Mouse (Mus musculus): ENCODE results near the gene Rtn4r. TPM values are rescaled to one million over a fixed set of nuclear protein-coding genes. Genes with fewer than 3 reads are reported as not detected.

The Rtn4r gene
- polyA plus RNA-seq, 1 experiment from 2014 or later = 0.68 TPM

DNA sequence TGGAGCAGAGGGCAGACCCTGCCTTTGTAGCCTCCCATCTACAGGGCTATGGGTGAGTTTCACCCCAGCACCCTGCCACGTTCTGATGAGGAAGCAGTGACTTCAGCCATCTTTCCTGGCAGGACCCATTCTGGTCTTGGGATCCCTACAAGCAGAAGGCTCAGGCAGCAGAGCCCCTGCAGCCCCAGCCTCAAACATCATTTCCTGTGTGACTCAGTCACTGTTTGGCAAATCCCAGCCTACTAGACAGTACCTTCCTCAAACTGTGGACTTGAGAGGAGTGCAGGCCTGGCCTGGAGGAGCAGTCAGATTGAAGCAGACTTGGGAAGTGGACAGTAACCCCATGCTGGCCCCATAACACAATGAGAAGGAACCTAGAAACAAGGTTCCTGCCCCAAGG, 33.7 kb downstream of the Rtn4r start:
- H3K27ac ChIP-seq = no peak overlapping the region
- no peaks in the 10 kb centered on the region for H3K36me3 ChIP-seq
- 35% methylated on average over 1 of the region's 1 CpGs for WGBS (ENCODE audit: insufficient replicate concordance)
- H3K9me3 ChIP-seq (replicated peaks) = no peaks in the 10 kb centered on the region
- ATAC-seq = no peak
- peaks cover 46% of the 10 kb centered on the region for H3K4me1 ChIP-seq
- H3K27me3 ChIP-seq (replicated peaks) = peaks cover 5% of the 10 kb centered on the region; the same call in 1 of the 2 replicates
- H3K4me3 ChIP-seq = no peak overlapping the region
- no peak overlapping the region for H3K9ac ChIP-seq
- no peak overlapping the region for H3K4me2 ChIP-seq

DNA sequence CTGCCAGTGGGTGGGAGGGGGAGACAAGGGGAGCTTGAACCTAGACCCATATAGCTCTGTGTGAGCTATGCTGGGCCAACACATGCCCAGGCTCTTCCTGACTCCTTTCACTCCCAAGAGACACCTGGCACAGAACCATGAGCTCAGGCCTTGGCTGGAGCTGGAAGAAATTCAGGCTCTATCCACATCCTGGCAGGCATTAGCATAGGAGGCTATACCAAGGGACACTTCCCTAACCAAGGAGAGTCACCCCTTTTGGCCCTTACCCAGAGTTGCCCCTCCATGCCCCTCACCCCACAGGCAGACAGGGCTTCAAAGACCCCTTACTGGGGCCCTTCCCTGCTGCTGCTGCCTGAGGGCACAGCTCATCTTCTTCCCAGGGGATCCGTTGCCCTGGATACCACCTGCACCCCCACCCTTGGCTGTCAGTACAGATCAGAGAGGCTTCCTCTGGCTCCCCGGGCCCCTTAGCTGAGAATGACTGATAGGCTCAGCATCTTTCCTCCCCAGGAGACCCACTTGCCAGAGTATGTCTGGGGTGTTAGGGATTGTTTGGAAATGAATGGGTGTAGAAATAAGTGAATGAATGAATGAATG, 37.3 kb downstream of the Rtn4r start:
- Histone ChIP-seq H3K27ac (no peak overlapping the region), H3K4me1 (peaks cover 21% of the 10 kb centered on the region), H3K9me3 (replicated peaks) (no peaks in the 10 kb centered on the region), H3K36me3 (no peaks in the 10 kb centered on the region), H3K9ac (no peak overlapping the region), H3K4me3 (no peak overlapping the region), H3K27me3 (replicated peaks) (peaks cover 5% of the 10 kb centered on the region; the same call in 1 of the 2 replicates), H3K4me2 (no peak overlapping the region)
- ATAC-seq = no peak
- WGBS (ENCODE audit: insufficient replicate concordance) = 38% methylated on average over 2 of the region's 2 CpGs

- ATAC-seq = no peak
- no peaks in the 10 kb centered on the region for H3K36me3 ChIP-seq
- H3K27me3 ChIP-seq (replicated peaks) = no peaks in the 10 kb centered on the region; the same call in 1 of the 2 replicates
- H3K27ac ChIP-seq = no peak overlapping the region
- no peak overlapping the region for H3K4me2 ChIP-seq
- 63% methylated on average over 6 of the region's 6 CpGs for WGBS (ENCODE audit: insufficient replicate concordance)
- H3K9me3 ChIP-seq (replicated peaks) = no peaks in the 10 kb centered on the region
- no peak overlapping the region for H3K4me3 ChIP-seq
- H3K9ac ChIP-seq = no peak overlapping the region
- peaks cover 7% of the 10 kb centered on the region; the same call in 1 of the 2 replicates for H3K4me1 ChIP-seq
These were observed 39.3 kb downstream of the Rtn4r start for GRCm38 (mm10) chr16:18166613-18167190.

DNA sequence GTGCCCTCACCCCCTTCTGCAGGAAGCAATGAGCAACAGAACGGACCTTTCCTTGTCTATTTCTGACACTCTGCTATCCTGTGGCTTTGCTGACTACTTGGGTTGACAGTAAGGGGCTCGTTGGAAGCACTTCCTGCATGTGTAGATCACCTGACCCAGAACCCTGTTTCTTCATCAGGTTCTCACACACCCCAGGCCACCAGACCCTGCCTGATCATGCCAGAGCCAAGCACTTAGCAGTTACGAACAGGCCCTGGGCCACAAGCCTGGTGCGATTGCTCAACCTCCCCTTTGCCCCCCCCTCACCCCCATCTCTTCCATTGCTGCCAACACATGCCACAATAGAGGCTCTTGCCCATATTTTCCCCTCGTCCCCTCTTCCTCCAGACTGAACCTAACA, 41.7 kb downstream of the Rtn4r start:
- no peak overlapping the region for H3K4me2 ChIP-seq
- H3K36me3 ChIP-seq = no peaks in the 10 kb centered on the region
- no peaks in the 10 kb centered on the region for H3K27me3 ChIP-seq (replicated peaks)
- WGBS (ENCODE audit: insufficient replicate concordance) = 32% methylated on average over 5 of the region's 5 CpGs
- H3K4me1 ChIP-seq = no peaks in the 10 kb centered on the region
- H3K4me3 ChIP-seq = no peak overlapping the region
- H3K27ac ChIP-seq = no peak overlapping the region
- no peak for ATAC-seq
- H3K9me3 ChIP-seq (replicated peaks) = no peaks in the 10 kb centered on the region
- H3K9ac ChIP-seq = no peak overlapping the region

DNA sequence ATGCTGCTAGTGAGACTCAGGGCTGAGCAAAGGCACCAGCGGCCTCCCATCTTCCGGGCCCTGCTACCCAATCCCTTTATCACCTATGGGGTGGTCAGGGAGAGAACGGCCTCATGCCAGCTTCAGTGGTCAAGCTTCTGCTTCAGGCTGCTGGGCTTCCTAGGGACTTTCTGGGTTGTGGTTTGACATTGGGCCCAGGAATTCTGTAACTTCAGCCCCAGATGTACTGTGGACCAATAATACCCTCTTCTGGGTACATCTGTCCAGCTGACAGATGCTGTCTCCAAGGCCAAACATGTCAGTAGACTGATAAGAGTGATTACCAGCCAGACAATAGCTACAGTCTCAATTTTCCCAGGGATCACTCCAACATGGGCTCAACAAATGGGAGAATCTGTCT, 42.3 kb downstream of the Rtn4r start:
- Histone ChIP-seq H3K36me3 (no peaks in the 10 kb centered on the region), H3K4me3 (no peak overlapping the region), H3K9ac (no peak overlapping the region), H3K9me3 (replicated peaks) (no peaks in the 10 kb centered on the region), H3K4me1 (no peaks in the 10 kb centered on the region), H3K4me2 (no peak overlapping the region), H3K27ac (no peak overlapping the region), H3K27me3 (replicated peaks) (no peaks in the 10 kb centered on the region)
- no peak for ATAC-seq
- WGBS (ENCODE audit: insufficient replicate concordance) = 72% methylated on average over 3 of the region's 3 CpGs

GRCm38 (mm10) chr16:18172266-18172855, 44.9 kb downstream of the Rtn4r start:
- no peak overlapping the region for H3K9ac ChIP-seq
- no peak overlapping the region for H3K4me2 ChIP-seq
- no peaks in the 10 kb centered on the region for H3K27me3 ChIP-seq (replicated peaks)
- no peaks in the 10 kb centered on the region for H3K36me3 ChIP-seq
- no peak overlapping the region for H3K4me3 ChIP-seq
- WGBS (ENCODE audit: insufficient replicate concordance) = 5% methylated on average over 7 of the region's 7 CpGs
- no peaks in the 10 kb centered on the region for H3K9me3 ChIP-seq (replicated peaks)
- no peak; the same call in 1 of the 2 replicates for ATAC-seq
- H3K27ac ChIP-seq = no peak overlapping the region
- peaks cover 12% of the 10 kb centered on the region; the same call in 1 of the 2 replicates for H3K4me1 ChIP-seq

GRCm38 (mm10) chr16:18173231-18173630, 45.8 kb downstream of the Rtn4r start:
- Histone ChIP-seq H3K4me2 (no peak overlapping the region), H3K4me3 (no peak overlapping the region), H3K36me3 (no peaks in the 10 kb centered on the region), H3K9me3 (replicated peaks) (no peaks in the 10 kb centered on the region), H3K4me1 (peaks cover 12% of the 10 kb centered on the region; the same call in 1 of the 2 replicates), H3K27ac (no peak overlapping the region), H3K9ac (no peak overlapping the region), H3K27me3 (replicated peaks) (no peaks in the 10 kb centered on the region)
- 75% methylated on average over 9 of the region's 9 CpGs for WGBS (ENCODE audit: insufficient replicate concordance)
- no peak for ATAC-seq

DNA sequence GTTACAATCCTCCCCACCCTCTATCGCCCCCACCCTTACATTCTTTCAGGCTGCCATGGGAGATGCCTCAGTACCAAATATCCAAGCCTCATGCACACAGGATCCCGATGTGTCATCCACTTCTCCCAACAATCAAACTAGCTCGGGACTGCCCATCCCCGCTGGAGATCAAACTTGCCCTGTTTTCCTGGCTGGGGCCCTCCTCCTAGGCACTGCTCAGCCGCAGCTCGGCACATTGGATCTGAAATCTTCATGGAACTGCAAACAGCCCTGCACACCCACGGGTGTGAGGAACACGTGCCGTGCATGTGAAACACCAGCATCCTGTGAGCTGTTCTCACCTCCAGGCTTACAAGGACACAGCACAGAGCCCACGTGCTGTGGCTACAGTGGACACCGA, 46.3 kb downstream of the Rtn4r start:
- H3K4me3 ChIP-seq = no peak overlapping the region
- ATAC-seq = no peak
- no peak overlapping the region for H3K9ac ChIP-seq
- no peaks in the 10 kb centered on the region for H3K27me3 ChIP-seq (replicated peaks)
- WGBS (ENCODE audit: insufficient replicate concordance) = 68% methylated on average over 11 of the region's 11 CpGs
- H3K36me3 ChIP-seq = no peaks in the 10 kb centered on the region
- peaks cover 12% of the 10 kb centered on the region; the same call in 1 of the 2 replicates for H3K4me1 ChIP-seq
- H3K9me3 ChIP-seq (replicated peaks) = no peaks in the 10 kb centered on the region
- no peak overlapping the region for H3K27ac ChIP-seq
- no peak overlapping the region for H3K4me2 ChIP-seq

GRCm38 (mm10) chr16:18175817-18176541, 48.5 kb downstream of the Rtn4r start:
- Histone ChIP-seq H3K4me2 (peak overlapping the region; percentile 21), H3K9me3 (replicated peaks) (no peaks in the 10 kb centered on the region), H3K9ac (no peak overlapping the region), H3K27me3 (replicated peaks) (peaks cover 10% of the 10 kb centered on the region; the same call in 1 of the 2 replicates), H3K4me3 (no peak overlapping the region), H3K36me3 (no peaks in the 10 kb centered on the region), H3K27ac (peak overlapping the region; percentile 50), H3K4me1 (peaks cover 20% of the 10 kb centered on the region; the same call in 1 of the 2 replicates)
- 28% methylated on average over 6 of the region's 6 CpGs for WGBS (ENCODE audit: insufficient replicate concordance)
- peak; percentile 71 for ATAC-seq

- Histone ChIP-seq H3K27me3 (replicated peaks) (peaks cover 14% of the 10 kb centered on the region; the same call in 1 of the 2 replicates), H3K4me2 (no peak overlapping the region), H3K9ac (no peak overlapping the region), H3K4me3 (no peak overlapping the region), H3K4me1 (peaks cover 20% of the 10 kb centered on the region; the same call in 1 of the 2 replicates), H3K36me3 (no peaks in the 10 kb centered on the region), H3K9me3 (replicated peaks) (no peaks in the 10 kb centered on the region), H3K27ac (peak overlapping the region; percentile 50)
- no peak for ATAC-seq
- 60% methylated on average over 4 of the region's 4 CpGs for WGBS (ENCODE audit: insufficient replicate concordance)
These were observed 49.3 kb downstream of the Rtn4r start for GRCm38 (mm10) chr16:18176758-18177157.

GRCm38 (mm10) chr16:18179591-18179990, 52.1 kb downstream of the Rtn4r start:
- H3K4me3 ChIP-seq = no peak overlapping the region
- H3K36me3 ChIP-seq = no peaks in the 10 kb centered on the region
- H3K4me2 ChIP-seq = no peak overlapping the region
- peaks cover 14% of the 10 kb centered on the region; the same call in 1 of the 2 replicates for H3K27me3 ChIP-seq (replicated peaks)
- ATAC-seq = no peak
- no peak overlapping the region for H3K9ac ChIP-seq
- WGBS (ENCODE audit: insufficient replicate concordance) = 48% methylated on average over 2 of the region's 2 CpGs
- H3K4me1 ChIP-seq = peaks cover 20% of the 10 kb centered on the region; the same call in 1 of the 2 replicates
- no peaks in the 10 kb centered on the region for H3K9me3 ChIP-seq (replicated peaks)
- H3K27ac ChIP-seq = no peak overlapping the region

DNA sequence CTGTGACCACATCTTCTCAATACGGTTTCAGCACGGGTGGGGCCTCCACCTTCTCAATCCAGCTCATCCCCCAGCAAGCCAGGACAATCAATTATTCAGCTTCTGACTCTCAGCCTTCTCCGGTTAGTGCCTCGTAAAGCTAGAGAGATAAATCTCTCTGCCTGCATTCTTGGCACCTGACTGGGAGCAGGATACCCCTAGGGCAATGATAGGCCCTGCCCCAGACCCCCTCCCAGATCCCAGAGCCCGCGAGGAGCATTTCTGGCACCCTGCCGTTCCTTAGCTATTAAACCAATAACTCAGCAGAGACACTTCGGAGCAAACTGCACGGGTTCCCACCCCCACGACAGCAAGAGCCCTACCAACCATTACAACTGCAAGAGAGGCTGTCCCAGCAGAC, 54.0 kb downstream of the Rtn4r start:
- 55% methylated on average over 10 of the region's 10 CpGs for WGBS (ENCODE audit: insufficient replicate concordance)
- no peak for ATAC-seq

More for the DNA sequence above, 54.0 kb downstream of the Rtn4r start:
- no peak overlapping the region for H3K4me3 ChIP-seq
- H3K27me3 ChIP-seq (replicated peaks) = peaks cover 14% of the 10 kb centered on the region; the same call in 1 of the 2 replicates
- H3K9ac ChIP-seq = no peak overlapping the region
- H3K4me1 ChIP-seq = 0 out of 2 replicates have a peak, but pooled peaks cover 12% of the 10 kb centered on the region
- H3K36me3 ChIP-seq = no peaks in the 10 kb centered on the region
- H3K27ac ChIP-seq = no peak overlapping the region
- H3K4me2 ChIP-seq = no peak overlapping the region
- H3K9me3 ChIP-seq (replicated peaks) = no peaks in the 10 kb centered on the region
